Mouse (Mus musculus): ENCODE data around the gene Cpeb3. TPM values are rescaled to one million over a fixed set of nuclear protein-coding genes. Genes with fewer than 3 reads are reported as not detected.

Gene Cpeb3
- total RNA-seq, 2 experiments from 2014 or later = 87.0 to 96.0 TPM

DNA sequence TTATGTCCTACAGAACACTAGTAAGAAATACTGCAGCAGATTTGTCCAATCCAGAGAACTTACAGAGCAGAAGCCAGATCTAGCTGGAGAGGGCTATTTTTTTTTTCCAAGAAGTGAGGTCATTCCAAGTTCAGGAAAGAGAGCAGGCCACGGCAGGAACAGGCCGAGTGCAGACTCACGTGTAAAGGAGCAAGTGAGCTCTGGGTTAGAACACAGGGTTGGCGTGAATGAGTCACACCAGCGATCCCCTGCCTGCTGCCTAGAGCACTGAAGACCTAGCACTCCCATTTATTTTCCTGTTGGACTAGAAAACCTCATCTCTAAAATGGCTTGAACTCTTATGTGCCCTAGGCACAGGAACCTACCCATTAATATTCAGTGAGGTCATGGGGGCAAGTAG, 133.7 kb downstream of the Cpeb3 start:
- no peak for DNase-seq (ENCODE audit: extremely low spot score in 1 of 2, low spot score in 2 of 2)
- intact Hi-C loops (cut with DNase I) = no loop called here
- no peak overlapping the region for H3K4me3 ChIP-seq

DNA sequence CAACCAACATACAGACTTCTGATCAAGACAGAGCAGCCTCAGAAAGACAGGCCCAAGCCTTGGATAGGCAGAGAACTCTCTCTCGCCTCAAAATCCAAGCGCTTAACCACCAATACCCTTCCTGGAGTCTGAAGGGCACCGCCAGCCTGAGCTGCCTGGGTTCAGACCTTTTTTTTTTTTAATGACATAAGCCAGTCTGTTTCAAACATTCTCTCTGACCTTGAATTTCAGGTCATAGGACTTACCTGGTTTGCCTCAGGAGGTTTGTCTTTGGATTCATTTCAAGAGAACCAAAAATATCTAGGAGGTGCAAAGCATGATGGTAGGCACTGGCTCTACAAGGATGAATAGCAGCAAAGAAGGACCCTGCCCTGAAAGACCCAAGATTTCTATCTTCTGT, 134.1 kb downstream of the Cpeb3 start:
- H3K4me3 ChIP-seq = no peak overlapping the region
- DNase-seq (ENCODE audit: extremely low spot score in 1 of 2, low spot score in 2 of 2) = no peak
- peak overlapping the region; percentile 84; the same call in 1 of the 2 replicates for H3K27ac ChIP-seq
- no peak for TF ChIP-seq CTCF (IDR thresholded peaks at IDR 0.05)
- intact Hi-C loops (cut with DNase I) = no loop called here

More for the DNA sequence above, 133.7 kb downstream of the Cpeb3 start:
- TF ChIP-seq CTCF (IDR thresholded peaks at IDR 0.05) = no peak
- peak overlapping the region; percentile 84; the same call in 1 of the 2 replicates for H3K27ac ChIP-seq

DNA sequence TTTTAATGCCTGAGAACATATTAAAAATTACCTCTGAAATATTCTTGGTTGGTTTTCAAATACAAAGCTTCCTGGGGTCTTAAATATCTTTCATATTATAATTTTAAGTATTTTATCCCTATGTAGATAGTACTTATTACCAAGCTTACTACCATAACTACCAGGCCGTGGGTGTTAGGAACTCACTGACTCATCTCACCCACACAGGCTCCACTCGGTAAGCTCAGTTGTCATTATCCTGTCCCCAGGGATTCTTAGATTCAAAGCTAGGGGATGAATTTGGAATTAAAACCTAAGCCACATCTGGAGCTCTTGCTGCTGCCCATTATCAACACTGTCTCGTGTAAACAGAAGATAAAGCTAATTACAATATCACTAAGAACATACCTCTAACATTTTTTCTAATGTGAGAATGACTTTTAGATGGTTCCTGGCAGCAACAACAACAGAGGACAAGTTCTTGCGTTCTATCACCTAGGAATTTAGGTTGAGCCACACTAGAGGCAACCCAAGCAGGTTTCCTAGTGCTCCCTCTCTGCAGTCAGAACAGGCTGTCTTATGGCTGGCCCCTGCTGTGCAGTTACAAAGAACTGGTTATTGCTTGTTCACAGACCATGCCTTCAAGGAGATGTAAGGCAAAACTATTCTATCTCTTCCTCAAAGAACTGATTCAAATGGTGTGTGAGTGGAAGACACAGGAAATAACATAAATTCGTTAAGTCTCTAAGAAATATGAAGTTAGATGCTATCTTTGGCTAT, 135.4 kb downstream of the Cpeb3 start:
- H3K4me3 ChIP-seq = no peak overlapping the region
- intact Hi-C loops (cut with DNase I) = no loop called here
- DNase-seq (ENCODE audit: extremely low spot score in 1 of 2, low spot score in 2 of 2) = no peak
- TF ChIP-seq CTCF (IDR thresholded peaks at IDR 0.05) = no peak; the same call in 1 of the 2 replicates
- H3K27ac ChIP-seq = peak overlapping the region; percentile 84

DNA sequence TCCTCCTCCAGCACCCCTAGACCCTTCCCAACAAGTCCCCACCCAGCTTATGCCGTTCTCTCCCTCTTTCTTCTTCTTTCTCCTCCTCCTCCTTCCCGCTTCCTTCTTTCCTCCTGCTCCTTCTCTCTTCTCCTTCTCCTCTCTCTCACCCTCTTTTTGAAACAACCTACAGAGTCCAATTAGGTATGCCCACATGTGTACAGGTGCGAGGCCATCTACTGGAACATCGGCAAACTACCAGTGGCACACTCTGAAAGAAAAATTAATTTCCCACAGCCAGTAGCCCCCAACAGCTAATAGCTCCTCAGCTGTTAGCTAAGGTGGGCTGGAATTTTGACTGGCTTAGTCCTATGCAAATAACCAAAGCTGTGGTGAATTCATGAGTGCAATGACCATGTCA, 139.2 kb downstream of the Cpeb3 start:
- H3K4me3 ChIP-seq = no peak overlapping the region
- intact Hi-C loops (cut with DNase I) = no loop called here
- DNase-seq (ENCODE audit: extremely low spot score in 1 of 2, low spot score in 2 of 2) = no peak
- TF ChIP-seq CTCF (IDR thresholded peaks at IDR 0.05) = peak; percentile 5; the same call in 1 of the 2 replicates
- no peak overlapping the region for H3K27ac ChIP-seq

DNA sequence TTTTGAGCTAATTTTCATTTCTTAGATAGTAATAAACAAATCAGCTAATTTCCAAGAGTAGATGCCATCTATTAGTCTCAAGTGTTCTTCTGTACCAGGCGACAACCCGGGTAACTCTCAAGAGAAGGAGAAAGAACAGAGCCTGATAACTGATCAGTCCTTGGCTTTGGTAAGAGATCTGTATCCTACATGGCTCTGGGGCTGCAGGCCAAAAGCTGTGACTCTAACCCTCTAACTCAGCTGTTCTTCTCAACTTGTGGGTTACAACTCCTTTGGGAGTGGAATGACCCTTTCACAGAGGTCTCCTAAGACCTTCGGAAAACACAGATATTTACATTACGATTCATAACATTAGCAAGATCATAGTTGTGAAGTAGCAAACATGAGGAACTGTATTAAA, 148.3 kb downstream of the Cpeb3 start:
- no peak for DNase-seq (ENCODE audit: extremely low spot score in 1 of 2, low spot score in 2 of 2)
- H3K4me3 ChIP-seq = no peak overlapping the region
- peak overlapping the region; percentile 16; the same call in 1 of the 2 replicates for H3K27ac ChIP-seq
- intact Hi-C loops (cut with DNase I) = no loop called here
- no peak for TF ChIP-seq CTCF (IDR thresholded peaks at IDR 0.05)

DNA sequence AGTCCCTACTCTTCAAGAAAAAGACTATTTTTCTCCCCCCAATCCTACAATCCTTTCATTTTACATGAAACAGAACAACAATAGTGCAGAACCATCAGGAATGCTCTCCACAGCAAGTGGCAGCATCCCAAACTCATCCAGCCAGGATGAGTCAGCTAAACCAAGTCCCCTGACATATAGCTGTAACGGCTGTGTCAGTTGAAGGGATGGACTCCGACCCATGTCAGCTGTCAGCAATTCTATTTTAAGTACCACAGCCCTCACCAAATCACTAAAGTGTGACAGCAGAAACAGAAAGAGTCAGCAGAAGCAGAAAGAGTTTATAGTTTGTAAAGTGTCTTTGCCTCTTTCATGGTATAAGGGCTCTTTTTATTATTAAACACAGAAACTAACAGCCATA, 148.8 kb downstream of the Cpeb3 start:
- no peak for TF ChIP-seq CTCF (IDR thresholded peaks at IDR 0.05)
- peak overlapping the region; percentile 16; the same call in 1 of the 2 replicates for H3K27ac ChIP-seq

DNA sequence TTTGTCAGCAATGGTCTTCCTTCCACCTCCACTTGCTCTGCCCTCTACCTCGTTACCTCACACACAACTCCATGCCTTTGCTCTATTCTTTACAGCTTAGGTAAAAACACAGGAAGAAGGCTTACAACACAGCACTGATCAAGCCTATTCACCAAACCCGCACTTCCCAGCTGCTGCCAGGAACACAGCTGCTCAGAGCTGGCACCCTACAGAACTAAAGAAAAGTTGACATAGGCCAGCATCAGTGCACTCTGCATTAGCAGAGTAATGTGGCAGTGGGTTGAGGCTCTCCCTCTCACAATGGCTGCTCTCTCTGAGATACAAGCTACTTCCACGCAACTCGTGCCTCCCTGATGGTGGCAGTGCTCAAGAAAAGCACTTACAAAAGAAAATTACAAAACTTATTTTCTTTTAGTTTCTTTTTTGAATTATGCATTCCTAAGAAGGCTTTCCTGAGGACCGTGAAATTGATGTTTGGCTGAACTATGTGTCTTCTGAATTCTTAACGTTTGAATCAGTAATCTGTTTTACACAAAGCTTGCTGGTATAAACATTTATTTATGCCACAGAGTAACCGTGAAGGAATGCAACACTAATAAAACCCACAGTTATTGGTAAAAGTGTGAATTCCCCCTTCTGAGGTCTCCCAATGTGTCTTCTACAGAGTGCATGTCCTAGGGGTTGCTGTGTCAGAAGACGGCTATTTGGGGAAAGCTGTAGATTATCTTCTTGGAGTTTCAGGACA, 151.1 kb downstream of the Cpeb3 start:
- intact Hi-C loops (cut with DNase I) = loop anchor here (5.0 kb wide), 1 partner anchor 115 kb away; no protein-coding TSS in a partner anchor
- DNase-seq (ENCODE audit: extremely low spot score in 1 of 2, low spot score in 2 of 2) = no peak
- TF ChIP-seq CTCF (IDR thresholded peaks at IDR 0.05) = no peak
- peak overlapping the region; percentile 63 for H3K27ac ChIP-seq
- no peak overlapping the region for H3K4me3 ChIP-seq

More for the DNA sequence above, 148.8 kb downstream of the Cpeb3 start:
- H3K4me3 ChIP-seq = no peak overlapping the region
- no peak for DNase-seq (ENCODE audit: extremely low spot score in 1 of 2, low spot score in 2 of 2)
- intact Hi-C loops (cut with DNase I) = loop anchor here (5.0 kb wide), 1 partner anchor 113 kb away; no protein-coding TSS in a partner anchor

DNA sequence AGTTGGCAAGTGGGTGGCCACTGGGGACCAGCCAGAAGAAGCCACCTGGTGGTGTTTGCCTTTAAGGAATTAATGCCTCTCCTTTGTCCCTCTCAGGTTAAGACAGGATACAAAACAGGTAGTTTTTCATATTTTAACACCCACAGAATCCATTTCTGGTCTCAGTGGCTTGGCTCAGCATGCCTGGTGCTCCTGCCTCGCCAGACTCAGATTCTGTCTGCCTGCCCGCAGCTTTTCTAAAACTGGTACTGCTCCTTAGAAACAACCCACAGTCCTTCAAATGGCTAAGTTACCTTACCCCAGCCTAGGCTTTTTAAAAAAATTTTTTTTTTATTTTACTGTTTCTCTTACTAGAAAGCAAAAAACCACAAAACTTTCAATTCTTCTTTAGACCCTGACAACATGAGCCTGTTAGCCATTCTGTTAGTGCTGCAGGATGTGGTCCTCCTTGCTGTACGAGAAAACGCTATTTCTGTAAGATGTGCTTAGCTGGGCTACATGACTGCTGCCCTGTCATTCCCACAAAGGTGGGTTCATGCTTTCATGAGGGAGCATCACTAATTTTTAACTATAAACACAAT, 152.3 kb downstream of the Cpeb3 start:
- no peak for DNase-seq (ENCODE audit: extremely low spot score in 1 of 2, low spot score in 2 of 2)
- intact Hi-C loops (cut with DNase I) = loop anchor here (5.0 kb wide), 1 partner anchor 116 kb away; no protein-coding TSS in a partner anchor
- H3K27ac ChIP-seq = peak overlapping the region; percentile 63

DNA sequence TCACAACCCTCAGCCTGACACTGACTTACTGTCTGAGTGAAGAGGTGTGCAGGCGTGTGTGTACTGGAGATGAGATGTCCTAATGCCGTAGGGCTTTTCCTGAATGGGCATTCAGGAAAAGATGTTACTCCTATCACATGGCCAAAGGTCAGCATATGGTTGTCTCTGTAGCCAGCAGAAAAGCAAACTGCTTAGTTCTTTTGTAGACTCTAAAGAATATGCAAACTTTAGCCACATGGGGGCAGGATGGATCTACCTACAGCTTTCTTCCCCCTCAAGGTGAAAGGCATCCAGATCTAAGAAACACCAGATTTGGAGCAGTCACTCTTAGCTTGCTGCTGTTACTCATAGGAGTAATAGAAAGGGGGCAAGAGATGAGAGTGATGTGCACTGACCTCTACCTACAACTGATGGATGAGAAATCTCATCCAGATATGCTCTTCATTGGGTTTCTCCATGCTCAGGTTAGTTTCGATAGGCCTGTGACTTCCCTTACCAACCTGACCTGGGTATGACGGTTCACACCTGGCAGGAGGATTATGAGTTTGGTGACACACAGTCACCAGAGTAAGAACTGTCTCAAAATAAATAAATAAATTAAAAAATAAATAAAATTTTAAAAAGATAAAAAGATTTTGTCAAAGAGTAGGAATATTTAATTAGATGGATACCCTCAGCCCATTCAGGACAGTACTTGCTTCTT, 157.6 kb downstream of the Cpeb3 start:
- no peak overlapping the region for H3K4me3 ChIP-seq
- H3K27ac ChIP-seq = no peak overlapping the region
- DNase-seq (ENCODE audit: extremely low spot score in 1 of 2, low spot score in 2 of 2) = peak in 1 of 2 experiments; percentile 49
- TF ChIP-seq CTCF (IDR thresholded peaks at IDR 0.05) = peak; percentile 71
- intact Hi-C loops (cut with DNase I) = loop anchor here (2.0 kb wide), 2 partner anchors 158 to 214 kb away; partner anchors contain the start of gene Cpeb3

More for the DNA sequence above, 152.3 kb downstream of the Cpeb3 start:
- TF ChIP-seq CTCF (IDR thresholded peaks at IDR 0.05) = no peak
- H3K4me3 ChIP-seq = no peak overlapping the region

DNA sequence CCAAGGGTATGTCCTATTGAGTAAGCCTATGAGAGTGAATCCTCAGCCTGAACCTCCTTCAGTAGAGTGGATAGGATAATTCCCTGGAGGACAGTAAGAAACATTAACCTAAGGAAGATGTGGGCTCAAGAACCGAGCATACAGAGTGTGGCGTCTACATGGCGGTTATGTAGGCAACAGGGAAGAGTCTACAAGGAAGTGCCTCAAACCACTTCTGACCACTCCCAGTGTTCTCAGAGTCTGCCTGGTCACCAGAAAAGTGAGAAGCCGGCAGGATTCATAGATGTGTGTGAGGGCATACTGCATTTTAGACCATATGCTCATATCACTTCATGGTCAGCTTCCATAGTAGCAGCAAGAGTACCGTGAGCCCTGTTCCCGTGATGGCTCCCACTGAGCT, 159.9 kb downstream of the Cpeb3 start:
- H3K4me3 ChIP-seq = no peak overlapping the region
- no peak for TF ChIP-seq CTCF (IDR thresholded peaks at IDR 0.05)
- no peak for DNase-seq (ENCODE audit: extremely low spot score in 1 of 2, low spot score in 2 of 2)
- H3K27ac ChIP-seq = no peak overlapping the region
- intact Hi-C loops (cut with DNase I) = no loop called here

DNA sequence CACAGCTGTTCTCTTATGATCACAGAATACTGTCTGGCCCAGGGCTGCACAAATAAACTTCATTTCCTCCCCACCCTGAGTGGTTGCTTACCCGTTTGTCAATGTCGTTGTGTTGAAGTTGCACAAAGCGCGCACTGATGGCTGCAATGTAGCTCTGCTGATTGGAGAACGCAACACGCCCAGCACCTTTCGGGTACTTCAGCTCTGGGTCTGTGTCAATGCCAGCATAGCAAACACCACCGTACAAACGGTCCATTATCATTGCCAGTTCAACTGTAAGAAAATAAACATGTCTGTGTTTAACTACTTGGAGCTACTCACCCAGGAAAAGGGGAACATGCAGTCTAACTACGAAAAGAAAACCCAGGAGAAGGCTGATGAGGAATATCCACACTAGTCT, 164.0 kb downstream of the Cpeb3 start:
- intact Hi-C loops (cut with DNase I) = no loop called here
- DNase-seq (ENCODE audit: extremely low spot score in 1 of 2, low spot score in 2 of 2) = no peak
- no peak for TF ChIP-seq CTCF (IDR thresholded peaks at IDR 0.05)
- Histone ChIP-seq H3K27ac (no peak overlapping the region), H3K4me3 (no peak overlapping the region)

All from left cerebral cortex, adult 2 months (tissue).